Mouse (Mus musculus) heart, embryonic 13.5 days (tissue): ENCODE results near the gene Mtmr3. TPM values are rescaled to one million over a fixed set of nuclear protein-coding genes. Genes with fewer than 3 reads are reported as not detected.

Experiments used
- ATAC-seq: fragments of 200-750 bp; cut with Nextera tagmentation; 2 replicates; pipeline ENCODE4 v1.8.0; 2017; ENCODE audit warnings: moderate TSS enrichment; ENCODE audit not compliant: insufficient number of reproducible peaks, low FRiP score, low TSS enrichment; ENCODE audit errors: extremely low read depth
- H3K27ac ChIP-seq: fragments of 300-500 bp; sonication (generic); replicated peaks from 2 replicates; pipeline ENCODE4 v1.5.1; 2015; ENCODE audit warnings: moderate library complexity, mild to moderate bottlenecking, inconsistent platforms
- H3K27me3 ChIP-seq: fragments of 300-500 bp; sonication (generic); replicated peaks from 2 replicates; pipeline ENCODE4 v1.6.1; 2015; ENCODE audit warnings: mild to moderate bottlenecking, inconsistent platforms
- H3K36me3 ChIP-seq: fragments of 300-500 bp; sonication (generic); 2 replicates; pipeline ENCODE4 v1.6.1; 2015; ENCODE audit warnings: mild to moderate bottlenecking, inconsistent platforms
- H3K4me1 ChIP-seq: fragments of 300-500 bp; sonication (generic); 2 replicates; pipeline ENCODE4 v1.6.1; 2015; ENCODE audit warnings: inconsistent platforms
- H3K4me2 ChIP-seq: fragments of 300-500 bp; sonication (generic); 2 replicates; pipeline ENCODE4 v1.6.1; 2015; ENCODE audit warnings: inconsistent platforms, mild to moderate bottlenecking, moderate library complexity
- H3K4me3 ChIP-seq: fragments of 300-500 bp; sonication (generic); 2 replicates; pipeline ENCODE4 v1.5.1; 2015; ENCODE audit warnings: moderate library complexity, mild to moderate bottlenecking, inconsistent platforms
- H3K9ac ChIP-seq: fragments of 300-500 bp; sonication (generic); 2 replicates; pipeline ENCODE4 v1.6.1; 2015; ENCODE audit warnings: inconsistent platforms, mild to moderate bottlenecking, moderate library complexity
- H3K9me3 ChIP-seq: fragments of 300-500 bp; sonication (generic); 2 replicates; pipeline ENCODE4 v1.6.1; 2016; ENCODE audit warnings: inconsistent platforms
- WGBS: fragments of 180-500 bp; shearing (Covaris S2); methylation state at CpG from one replicate; pipeline ENCODE4 v1.1.7; 2015; ENCODE audit warnings: mixed read lengths; 5-methylcytosine and 5-hydroxymethylcytosine counted together
- polyA plus RNA-seq: library from polyadenylated mRNA; unstranded; fragments of >200 nt; fragmentation: Nextera tagmentation; extraction: Ambion mirVana; gene quantifications from 2 replicates; pipeline ENCODE4 v1.2.1, GENCODE M21; 2015

Mtmr3 gene
- polyA plus RNA-seq, 1 experiment from 2014 or later = 21.1 TPM

GRCm38 (mm10) chr11:4436631-4437030 lies 158.0 kb downstream of the Mtmr3 start:
- no peaks in the 10 kb centered on the region for H3K36me3 ChIP-seq
- WGBS = 73% methylated on average over 3 of the region's 3 CpGs
- no peaks in the 10 kb centered on the region for H3K27me3 ChIP-seq
- H3K4me2 ChIP-seq = no peak overlapping the region
- peaks cover 5% of the 10 kb centered on the region; the same call in 1 of the 2 replicates for H3K4me1 ChIP-seq
- no peak overlapping the region for H3K4me3 ChIP-seq
- no peak overlapping the region for H3K27ac ChIP-seq
- H3K9me3 ChIP-seq = no peaks in the 10 kb centered on the region
- ATAC-seq = no peak
- H3K9ac ChIP-seq = no peak overlapping the region

GRCm38 (mm10) chr11:4434461-4434860 lies 160.2 kb downstream of the Mtmr3 start:
- no peaks in the 10 kb centered on the region for H3K36me3 ChIP-seq
- no peak overlapping the region for H3K27ac ChIP-seq
- H3K9ac ChIP-seq = no peak overlapping the region
- H3K9me3 ChIP-seq = no peaks in the 10 kb centered on the region
- no peak for ATAC-seq
- H3K4me1 ChIP-seq = no peaks in the 10 kb centered on the region
- 61% methylated on average over 4 of the region's 4 CpGs for WGBS
- H3K4me3 ChIP-seq = no peak overlapping the region
- H3K4me2 ChIP-seq = no peak overlapping the region
- no peaks in the 10 kb centered on the region for H3K27me3 ChIP-seq

Other genes starting within 250 kb of the Mtmr3 start
- gene Hormad2, start 153.8 kb downstream of the Mtmr3 start, polyA plus RNA-seq = 0.15 and 0.44 TPM in 2 replicates
- gene Gm11032, start 25.2 kb upstream of the Mtmr3 start, polyA plus RNA-seq = not detected in 2 replicates
- gene Ascc2, start 42.9 kb upstream of the Mtmr3 start, polyA plus RNA-seq = 21.6 and 22.3 TPM in 2 replicates
- 1,777 and 1,970 TPM in 2 replicates for gene Uqcr10, start 109.5 kb upstream of the Mtmr3 start, polyA plus RNA-seq
- 51.2 and 57.4 TPM in 2 replicates for gene Zmat5, start 109.8 kb upstream of the Mtmr3 start, polyA plus RNA-seq
- gene Cabp7, start 151.9 kb upstream of the Mtmr3 start, polyA plus RNA-seq = 0.09 TPM in 1 of 2 replicates, not detected in the other